Mouse (Mus musculus): ENCODE data around the gene Lypd6b.

DNA sequence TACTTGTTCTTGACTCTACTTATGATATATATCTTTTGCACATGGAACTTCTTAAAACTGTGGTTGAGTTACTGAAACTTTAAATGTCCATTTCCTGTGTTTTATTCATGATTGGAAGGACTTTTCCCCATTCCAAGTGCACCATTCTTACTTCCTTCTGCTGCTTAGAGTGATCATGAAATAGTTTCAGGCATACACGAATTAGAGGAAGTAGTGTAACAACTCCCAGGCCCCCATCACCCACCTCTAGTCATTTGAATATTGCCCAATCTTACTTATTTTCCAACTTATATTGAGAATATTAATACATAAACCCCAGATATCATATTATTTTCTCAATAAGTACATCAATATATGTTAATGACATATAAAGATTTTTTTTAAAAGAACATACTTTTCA is 139.9 kb downstream of the Lypd6b start:
- TF ChIP-seq GATA1 (IDR thresholded peaks at IDR 0.05; ENCODE audit: low read length) (no peak), TAL1 (IDR thresholded peaks at IDR 0.05; ENCODE audit: low read length) (no peak)
